Mouse (Mus musculus) CD8-positive naive resting alpha-beta T cell, adult 2 months (primary cell): ENCODE measurements around the gene Gcdh.

ENCODE experiments used
- DNase-seq, 2 experiments: peaks; one replicate each; pipeline ENCODE4 v3.0.0; 2022; ENCODE audit warnings: low read depth in 2 of 2, low spot score in 2 of 2

Gene Gcdh

DNA sequence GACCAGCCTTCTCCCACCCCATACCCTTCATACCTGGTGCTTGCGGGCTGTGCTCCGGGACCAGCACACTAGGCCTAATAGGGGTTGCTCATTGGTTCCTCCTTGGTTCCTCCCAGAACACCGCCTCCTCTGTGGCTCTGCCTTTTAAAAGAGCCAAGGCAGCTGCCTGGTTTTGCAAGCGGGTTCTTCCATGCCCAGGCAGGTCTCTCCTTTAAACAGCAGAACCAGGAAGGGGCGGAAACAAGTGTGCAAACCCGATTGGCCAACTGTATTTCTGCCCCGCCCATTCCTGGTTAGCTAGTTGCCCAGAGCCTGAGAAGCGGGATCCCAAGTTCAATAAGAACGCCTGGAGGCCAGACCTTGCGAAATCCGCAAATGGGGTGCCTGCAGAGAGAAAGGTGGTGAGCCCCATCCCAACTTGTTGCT is at the start of gene Gcdh:
TSS of gene Gcdh (minus strand) at position 213 of the 426 bp plus-strand sequence.
- peak; percentile 69 to 75 for DNase-seq

DNA sequence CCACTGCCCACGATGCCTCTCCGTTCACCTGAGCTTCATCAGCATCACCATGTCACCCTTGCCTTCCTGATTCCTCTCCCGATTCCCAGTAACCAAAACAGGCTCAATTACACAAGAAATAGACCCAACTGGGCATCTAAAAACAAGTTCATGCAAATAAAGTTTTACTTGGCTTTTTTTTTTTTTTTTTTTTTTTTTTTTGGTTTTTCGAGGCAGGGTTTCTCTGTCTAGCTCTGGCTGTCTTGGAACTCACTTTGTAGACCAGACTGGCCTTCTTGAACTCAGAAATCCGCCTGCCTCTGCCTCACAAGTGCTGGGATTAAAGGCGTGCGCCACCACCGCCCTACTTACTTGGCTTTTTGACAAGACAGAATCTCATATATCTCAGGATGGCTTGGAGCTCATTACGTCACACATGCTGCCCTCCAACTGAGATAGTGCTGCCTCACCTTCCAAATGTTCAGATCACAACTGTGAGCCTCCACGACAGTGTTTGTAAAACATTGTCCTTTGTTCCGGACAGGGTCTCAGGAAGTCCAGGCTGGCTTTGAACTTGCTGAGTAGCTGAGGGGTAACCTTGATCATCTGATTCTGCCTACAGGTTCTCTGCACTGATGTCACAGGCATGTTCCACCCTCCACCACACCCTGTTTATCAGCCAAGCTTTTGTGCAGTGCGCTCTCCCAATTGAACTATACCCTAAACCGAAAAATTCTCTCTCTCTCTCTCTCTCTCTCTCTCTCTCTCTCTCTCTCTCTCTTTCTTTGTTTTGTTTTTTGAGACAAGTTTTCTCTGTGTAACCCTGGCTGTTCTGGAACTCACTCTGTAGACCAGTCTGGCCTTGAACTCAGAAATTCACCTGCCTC is 44.1 kb upstream of the Gcdh start:
- no peak for DNase-seq

DNA sequence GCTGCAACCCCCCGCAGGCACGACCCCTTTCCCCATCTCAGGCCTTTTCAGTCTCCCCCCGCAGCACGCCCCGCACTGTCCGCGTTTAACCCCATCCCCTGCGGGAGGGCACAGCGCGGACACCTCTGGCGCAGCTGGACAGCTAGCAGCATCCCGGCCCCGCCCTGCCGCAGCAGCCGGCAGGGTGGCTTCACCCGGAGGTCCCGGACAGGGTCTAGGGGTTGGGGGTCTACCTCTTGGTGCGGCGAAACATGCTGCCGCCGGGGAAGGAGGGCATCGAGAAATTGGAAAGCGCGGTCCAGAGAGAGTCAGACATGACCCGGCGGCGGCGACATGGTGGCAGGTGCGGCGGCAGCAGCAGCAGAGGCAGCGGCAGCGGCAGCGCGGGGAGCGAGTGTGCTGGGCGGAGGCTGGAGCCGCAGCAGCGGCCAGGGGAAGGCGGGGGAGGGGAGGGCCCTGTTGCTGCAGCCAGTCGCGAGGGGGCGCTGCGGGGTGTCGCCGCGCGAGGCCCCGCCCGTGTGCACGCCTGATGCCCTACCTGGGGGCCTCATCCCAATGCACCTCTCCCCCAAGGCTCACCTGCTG is 43.3 kb upstream of the Gcdh start, which contains the start of gene Mast1:
TSS of gene Mast1 (minus strand) at position 398 of the 585 bp plus-strand sequence.
- DNase-seq = peak; percentile 37 to 50

DNA sequence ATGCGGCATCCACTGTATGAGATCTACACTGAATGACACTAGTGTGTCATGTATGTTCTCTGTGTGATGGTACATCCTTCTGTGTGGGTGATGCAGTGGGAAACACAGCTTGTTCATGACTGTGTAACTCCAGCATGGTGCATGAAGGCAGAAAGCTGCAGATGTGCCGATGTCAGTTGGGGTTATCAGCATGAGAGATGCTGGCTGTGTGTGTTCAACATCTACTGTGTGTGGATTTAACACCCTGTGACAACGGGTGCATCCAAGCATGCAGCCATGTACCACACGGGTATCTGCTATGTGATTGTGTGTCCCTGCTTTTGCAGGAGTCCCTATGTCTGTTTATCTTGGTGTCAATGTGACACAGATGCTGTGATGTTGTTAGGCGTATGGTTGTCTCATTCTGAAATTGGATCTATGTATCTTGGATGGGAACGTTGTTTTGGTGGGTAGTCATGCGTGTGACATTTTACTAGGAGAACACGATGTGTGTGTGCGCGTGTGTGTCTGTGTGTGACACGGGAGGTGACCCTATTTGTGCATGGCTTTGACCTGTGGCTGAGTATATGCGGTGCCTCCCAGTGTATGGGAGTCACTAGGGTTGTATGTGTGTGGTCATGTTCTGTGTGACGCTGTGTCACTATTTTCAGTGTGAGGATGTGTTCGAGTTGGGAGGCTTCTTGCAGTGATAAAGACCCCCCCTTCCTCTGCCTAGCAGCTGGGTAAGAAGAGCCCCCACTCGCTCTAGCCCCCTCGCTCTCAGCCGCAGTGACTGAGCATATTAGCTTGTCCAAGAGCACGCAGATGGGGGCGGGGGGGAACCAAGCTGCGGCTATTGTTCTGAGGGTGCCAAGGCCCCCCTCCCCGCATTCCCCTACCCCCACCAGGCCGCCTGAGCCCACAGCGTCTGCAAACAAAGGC is 42.6 kb upstream of the Gcdh start:
- DNase-seq = no peak

DNA sequence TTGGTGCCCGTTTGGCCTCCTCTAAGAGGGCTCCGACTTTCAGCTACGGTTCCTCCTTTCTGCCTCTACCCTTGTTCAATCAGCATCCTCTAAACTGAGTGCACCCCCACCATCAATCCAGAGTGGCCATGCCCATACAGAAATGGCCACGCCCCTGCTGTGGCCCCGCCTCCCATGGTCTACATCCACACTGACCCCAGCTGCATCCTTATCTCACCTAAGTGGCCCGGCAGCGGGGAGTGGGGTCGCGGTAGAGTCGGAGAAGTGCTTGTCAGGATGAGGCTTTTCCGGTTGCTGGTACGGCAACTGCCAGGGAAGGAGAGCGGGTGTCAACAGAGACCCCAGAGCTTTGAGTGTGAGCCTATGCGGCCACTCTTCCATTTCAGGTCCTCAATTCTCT is 41.8 kb upstream of the Gcdh start:
- no peak for DNase-seq

DNA sequence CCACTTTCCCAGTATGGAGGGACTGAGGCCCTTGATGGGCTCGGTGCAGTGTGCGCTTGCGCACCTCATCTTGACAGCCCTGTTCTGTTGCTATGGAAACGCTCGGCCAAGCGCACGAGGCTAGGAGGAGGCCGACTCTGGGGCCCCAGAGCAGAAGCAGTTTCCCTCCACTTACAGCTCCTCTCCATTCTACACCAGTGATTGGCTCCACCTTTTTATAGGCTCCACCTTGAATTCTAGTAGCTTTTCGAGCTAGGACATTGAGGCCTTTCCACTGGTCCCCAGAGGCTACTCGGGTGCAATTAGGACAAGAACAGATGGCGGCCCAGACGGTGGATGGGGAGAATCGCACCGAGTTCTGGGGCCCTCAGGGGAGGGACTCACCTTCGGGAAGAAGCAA is 41.1 kb upstream of the Gcdh start:
- no peak for DNase-seq

DNA sequence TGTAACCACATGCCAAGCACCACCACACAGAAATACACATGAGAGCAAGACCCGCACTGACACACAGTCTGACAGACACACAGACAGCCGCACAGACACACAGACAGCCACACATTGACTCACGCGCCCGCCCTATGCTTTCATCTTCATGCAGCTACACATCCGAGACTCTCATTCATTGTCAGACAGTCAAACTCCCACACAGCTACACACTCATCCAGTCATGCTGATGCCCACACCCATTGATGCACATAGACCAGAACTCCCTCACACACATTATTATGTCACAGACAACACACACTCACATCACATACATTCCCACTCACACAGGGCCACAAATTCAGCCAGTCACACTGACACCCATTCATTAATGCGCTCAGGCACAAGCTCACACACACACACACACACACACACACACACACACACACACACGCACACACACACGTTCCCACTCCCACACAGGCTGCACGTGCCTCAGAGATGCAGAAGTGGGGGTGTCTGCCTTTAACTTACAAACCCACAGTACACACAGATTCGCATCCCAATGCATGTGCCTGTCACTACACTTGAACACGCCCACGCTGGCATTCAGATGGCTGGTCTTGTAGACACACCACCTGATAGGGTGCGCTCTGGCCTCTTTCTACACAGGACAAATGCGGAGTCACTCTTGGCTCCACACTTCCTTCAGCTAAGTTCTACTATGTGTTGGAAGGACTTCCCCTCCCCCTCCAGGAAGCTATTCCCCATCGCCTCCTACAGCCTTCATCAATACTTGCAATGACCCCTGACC is 40.2 kb upstream of the Gcdh start:
- DNase-seq = no peak

DNA sequence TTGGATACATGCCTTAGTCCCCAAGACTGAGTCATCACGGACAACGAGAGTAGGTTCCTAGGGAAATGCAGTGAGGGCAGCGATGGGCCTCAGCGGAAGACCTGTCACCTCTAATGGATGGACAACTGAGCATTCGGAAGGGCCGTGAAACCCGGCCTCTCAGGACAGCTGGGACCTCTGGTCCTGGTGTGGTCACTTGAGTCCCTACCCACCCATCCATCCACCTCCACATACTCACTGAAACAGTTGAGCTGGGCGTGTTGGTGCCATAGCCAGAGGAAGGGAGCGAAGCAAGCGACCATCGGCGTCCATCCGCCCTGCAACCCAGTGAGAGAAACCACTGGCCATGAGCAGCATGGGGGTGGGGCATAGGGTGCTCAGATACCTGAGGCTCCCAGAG is 36.9 kb upstream of the Gcdh start:
- DNase-seq = no peak

DNA sequence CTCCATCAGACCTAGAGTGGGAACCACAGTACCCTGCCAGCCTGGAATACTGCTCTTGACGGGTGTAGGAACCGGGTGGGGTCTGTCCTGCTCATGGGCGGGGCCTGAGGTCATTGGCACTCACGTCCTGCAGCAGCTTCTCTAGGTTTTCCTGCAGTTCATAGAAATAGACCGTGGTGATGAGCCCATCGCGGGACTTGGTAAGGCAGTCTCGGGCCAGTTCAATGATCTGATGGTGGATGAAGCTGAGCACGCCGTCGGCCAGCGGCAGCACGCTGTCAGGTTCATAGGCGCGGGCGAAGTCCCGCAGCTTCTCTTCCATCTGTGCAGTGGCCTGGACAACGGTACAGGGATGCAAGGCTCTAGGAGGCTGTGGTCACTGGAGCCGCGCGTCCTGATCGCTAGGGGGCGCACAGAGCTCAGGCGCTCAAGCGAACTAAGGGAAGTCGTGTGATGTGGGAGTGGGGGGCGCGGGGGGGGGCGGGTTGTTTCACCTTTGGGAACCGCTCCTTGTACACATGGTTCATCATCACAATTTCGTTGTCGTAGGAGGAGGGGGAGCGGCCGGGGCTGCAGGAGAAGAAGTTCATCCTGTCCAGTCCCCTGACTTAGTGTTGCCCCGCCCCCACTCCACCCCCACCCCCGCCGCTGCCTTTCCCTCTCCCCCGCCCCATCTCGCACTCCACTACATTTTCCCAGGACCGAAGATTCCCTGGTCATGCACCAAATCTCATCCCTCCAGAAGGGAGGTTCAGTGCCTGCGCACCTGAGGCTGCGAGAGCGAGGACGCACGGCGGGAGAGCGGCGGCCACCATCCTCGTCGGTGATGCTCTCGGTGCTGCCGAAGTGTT is 35.0 kb upstream of the Gcdh start:
- peak in 1 of 2 experiments; percentile 46 for DNase-seq

DNA sequence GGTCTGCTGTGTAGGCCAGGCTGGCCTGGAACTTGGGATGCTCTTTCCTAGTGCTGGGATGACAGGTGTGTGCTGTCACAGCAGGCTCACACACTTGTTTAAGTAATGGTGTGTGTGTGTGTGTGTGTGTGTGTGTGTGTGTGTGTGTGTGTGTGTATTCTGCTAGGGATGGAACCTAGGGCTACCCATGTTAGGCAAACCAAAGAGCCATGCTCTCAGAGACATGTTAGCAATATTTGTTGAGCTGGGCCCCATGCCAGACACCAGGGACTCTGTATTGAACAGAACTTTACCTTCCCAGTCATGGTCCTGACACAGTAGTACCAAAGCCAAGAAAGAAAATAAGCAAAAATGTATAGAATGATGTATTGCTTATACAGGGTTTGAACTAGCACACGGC is 33.8 kb upstream of the Gcdh start:
- no peak for DNase-seq

DNA sequence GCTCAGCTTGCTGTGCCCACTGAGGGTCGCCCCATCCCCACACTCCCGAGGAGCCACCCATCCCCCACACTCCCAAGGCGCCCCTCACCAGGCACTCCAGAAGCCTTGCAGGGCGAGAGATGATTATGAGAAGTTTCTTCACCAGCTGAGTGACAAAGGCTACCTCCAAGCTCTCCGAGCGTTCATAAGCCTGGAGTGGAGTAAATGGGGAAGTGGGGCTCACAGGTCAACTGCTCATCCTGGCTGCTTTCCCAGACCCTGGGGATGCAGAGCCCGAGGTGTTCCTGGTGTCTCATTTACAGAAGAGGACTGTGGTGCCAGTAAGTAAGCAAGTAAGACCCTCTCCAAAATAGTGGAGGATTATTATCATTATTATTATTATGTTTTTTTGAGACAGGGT is 31.8 kb upstream of the Gcdh start:
- no peak for DNase-seq

DNA sequence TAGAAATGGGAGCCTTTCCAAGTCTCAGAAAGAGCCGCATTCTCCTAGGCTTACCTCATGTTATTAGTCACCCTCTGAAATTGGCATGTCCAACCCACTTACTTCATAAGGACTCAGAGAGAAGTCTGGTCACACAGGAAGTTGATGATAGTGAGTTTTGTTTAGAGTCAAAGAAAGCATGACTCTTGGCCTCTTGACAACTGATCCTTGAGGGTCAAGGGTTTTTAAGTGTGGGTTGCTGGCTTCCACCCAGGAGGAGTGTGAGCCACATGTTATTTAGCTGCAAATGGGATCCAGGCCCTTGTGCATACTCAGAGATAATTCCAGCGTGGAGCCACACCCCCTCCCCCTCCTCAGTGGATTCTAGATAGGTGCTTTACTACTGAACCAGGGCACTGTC is 27.9 kb upstream of the Gcdh start:
- DNase-seq = no peak

DNA sequence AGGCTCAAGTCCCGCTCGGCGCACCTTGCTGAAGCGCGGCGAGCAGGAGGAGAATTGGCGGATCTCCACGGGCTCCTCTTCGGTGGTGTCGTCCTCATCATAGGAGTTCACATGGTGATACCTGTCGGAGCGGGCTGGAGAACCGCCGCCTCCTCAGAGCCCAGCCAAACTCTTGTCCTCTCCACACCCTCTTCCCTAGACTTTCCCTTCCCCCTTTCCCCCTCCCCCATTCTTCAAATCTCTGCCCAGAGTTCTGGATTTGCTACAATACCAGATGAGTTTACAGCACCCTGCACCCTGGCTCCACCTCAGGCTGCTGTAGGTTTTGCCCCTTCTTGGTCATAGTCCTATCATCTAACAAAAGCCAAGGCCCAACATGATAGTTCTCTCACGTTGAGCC is 24.9 kb upstream of the Gcdh start:
- no peak for DNase-seq

DNA sequence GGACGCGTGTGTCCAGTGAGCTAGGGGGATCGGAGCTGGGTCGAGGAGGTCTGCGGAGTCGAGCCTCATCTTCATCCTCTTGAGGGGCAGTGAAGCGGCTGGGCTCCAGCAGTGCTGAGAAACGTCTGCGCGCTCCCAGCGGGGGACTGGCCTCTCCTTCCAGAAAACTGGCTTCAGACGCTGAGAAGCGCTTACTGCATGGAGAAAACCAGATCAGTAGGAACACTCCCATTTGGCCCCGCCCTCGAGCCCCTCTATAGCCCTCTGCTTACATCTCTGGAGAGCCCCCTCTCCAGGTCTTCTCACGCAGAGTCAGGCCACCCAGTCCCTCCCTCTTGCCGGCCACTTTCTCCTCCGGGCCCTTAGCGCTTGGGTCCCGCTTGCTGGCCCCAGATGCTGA is 24.1 kb upstream of the Gcdh start:
- no peak for DNase-seq

DNA sequence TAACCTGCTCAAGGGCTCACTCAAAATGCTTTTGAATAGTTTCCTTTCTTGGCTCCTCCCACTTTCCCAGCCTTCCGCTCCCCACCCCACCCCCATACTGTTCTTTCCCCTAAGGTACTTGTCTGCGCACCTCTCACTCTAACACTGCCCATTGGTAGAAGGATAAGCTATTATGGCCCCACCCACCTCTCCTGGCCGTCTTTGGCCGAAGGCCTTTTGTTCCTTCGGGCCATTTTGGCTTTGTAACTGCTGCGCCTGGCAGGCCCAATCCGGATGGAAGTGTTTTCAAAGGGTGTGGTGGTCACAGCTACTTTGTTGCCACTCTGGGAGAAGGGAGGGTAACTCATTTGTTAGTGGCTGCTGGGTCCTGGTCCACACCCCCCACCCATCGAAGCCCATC is 21.5 kb upstream of the Gcdh start:
- no peak for DNase-seq

DNA sequence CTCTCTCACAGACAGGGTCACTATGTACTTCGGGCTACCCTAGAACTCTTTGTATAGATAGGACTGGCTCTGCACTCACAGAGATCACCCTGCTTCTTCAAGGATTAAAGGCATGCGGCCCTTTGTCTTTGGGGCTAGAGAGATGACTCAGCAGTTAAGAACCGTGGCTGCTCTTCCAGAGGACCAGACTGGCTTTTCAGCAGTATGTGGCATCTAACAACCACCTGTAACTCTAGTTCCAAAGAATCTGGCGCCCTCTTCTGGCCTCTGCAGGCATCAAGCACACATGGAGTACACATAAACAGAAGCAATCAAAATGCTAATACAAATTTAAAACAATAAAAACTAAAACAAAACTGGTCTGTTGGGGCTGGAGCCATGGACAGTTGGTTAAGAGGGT is 20.2 kb upstream of the Gcdh start:
- DNase-seq = peak; percentile 55 to 58

DNA sequence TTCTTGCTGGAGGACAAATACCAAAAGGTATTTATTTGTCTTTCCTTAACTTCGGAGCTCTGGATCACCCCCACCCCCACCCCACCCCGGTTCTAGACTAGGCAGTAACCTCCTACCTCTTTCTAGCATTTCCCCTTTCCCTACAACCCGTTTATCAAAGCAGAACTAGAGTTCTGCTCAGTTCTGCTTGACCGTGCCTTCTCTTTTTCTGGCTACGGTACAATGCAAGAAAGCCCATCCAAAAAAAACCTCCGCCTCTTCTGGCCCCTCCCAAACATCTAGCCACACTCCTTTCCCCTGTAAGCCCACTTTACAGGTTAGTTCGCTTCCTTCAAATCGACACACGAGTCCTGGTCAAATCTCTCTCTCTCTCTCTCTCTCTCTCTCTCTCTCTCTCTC is 19.8 kb upstream of the Gcdh start:
- DNase-seq = no peak

DNA sequence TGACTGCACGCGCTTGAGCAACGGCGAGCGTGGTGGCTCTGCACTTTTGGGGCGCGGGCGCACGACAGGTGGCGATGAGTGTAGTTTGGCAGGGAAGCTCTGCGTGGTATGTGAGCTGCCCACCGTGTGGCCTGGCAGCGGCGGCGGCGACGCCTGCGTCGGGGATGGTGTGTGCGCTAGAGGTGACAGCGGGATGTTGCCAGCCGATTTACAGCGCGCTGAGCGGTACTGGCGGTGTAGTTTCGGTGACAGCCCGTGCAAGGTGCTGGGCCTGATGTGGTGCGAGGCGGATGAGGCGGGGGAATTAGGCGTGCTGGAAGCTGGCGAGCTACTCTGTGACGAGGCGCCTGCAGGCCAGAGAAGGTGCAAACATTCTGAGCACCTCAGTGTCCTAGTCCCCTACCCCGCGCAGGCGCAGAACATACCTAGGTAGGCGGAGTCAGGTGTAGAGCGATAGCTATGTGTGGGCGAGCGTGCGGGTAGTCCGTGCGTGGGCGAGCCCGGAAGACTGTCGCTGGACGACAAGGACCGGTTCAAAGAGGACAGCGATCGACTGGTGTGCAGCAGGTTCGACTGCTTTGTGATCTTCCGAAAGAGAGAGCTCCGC is 19.3 kb upstream of the Gcdh start:
- DNase-seq = peak; percentile 74 to 78

DNA sequence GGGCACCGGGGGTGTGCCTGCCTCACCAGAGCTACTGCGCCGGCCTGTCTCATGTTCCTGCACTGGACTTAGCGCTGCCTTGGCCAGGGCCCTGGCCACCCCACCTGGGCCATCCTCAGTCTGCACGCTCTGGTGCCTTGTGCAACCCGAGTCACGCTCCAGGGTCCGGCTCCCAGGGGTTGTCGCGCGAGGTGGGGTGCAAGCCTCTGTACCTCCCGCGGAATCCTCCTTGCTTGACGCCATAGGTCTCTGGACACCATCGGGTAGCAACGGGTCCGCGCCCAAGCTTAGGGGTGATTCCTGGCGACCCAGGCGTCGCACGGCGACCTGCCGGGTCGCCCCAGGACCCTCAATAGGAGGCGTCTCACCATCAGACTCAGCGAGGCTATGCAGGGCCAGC is 18.7 kb upstream of the Gcdh start:
- no peak for DNase-seq

DNA sequence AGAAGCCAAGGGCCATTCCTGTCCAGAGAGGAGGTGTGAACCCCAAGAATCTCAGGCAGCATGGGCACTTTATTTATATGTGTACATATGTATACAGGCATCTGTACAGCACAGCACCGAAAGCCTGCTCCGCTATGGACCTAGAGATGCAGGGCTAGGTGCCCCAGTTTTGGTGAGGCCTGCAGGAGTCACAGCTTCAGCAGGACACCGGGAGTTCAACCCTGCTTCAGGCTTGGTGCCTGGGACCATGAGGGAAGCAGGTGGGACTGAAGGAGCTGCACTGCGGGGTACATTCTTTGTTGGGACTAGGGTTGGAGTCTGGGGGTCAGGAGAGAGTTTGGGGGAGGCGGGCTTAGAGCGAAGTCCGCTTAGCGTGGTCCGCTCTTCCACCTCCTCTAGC is 18.1 kb upstream of the Gcdh start:
- DNase-seq = no peak
